Mouse (Mus musculus) kidney, adult 11 months (tissue): ENCODE results near the gene Nav2.

Experiments
- DNase-seq: peaks from one replicate; pipeline ENCODE4 v3.0.0; 2022

Nav2 gene

GRCm38 (mm10) chr7:49415716-49416115 is 507.2 kb downstream of the Nav2 start:
- no peak for DNase-seq

- no peak for DNase-seq
Observed at GRCm38 (mm10) chr7:49418841-49419240, 510.3 kb downstream of the Nav2 start.

- no peak for DNase-seq
Observed at GRCm38 (mm10) chr7:49420139-49420802, 511.8 kb downstream of the Nav2 start.

GRCm38 (mm10) chr7:49421261-49421660 is 512.7 kb downstream of the Nav2 start:
- DNase-seq, result no peak

- no peak for DNase-seq
Observed at GRCm38 (mm10) chr7:49423943-49424342, 515.4 kb downstream of the Nav2 start.

DNA sequence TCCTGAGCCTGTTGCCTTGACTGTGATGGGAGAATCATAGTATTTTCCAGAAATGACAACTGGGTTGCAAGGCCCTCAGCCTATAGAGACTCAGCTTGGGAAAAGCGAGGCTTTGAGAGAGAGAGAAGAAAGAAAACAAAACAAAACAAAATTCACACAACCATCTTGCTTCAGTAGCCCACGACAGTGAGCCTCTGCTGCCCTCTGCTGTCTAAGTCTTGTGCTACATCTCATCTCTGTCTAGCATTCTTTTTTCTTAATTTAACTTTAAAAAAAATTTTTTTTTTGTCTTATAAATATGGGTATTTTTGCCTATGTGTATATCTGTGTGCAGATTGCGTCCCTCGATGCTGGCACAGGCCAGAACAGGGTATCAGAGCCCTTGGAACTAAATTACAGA is 517.5 kb downstream of the Nav2 start:
- DNase-seq, result no peak

DNA sequence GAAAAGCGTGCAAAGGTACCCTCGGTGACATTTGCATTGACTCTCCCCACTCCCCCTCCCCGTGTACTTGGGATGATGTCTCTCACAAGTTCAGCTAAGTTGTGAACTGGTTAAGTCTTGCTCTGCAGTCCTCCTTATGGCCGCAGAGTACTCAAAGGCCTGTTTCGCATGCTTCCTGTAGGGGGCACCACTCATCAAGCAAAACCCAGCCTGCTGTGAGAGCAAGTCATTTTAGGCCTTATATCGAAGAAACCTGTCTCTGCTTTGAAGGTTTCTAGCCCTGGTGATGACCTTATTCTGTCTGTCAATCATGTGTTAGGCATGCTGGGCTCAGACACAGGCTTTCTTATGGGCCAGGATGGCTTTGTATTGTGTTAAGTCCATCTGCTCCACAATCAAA is 519.3 kb downstream of the Nav2 start:
- no peak for DNase-seq

GRCm38 (mm10) chr7:49428947-49429346 is 520.4 kb downstream of the Nav2 start:
- no peak for DNase-seq

DNA sequence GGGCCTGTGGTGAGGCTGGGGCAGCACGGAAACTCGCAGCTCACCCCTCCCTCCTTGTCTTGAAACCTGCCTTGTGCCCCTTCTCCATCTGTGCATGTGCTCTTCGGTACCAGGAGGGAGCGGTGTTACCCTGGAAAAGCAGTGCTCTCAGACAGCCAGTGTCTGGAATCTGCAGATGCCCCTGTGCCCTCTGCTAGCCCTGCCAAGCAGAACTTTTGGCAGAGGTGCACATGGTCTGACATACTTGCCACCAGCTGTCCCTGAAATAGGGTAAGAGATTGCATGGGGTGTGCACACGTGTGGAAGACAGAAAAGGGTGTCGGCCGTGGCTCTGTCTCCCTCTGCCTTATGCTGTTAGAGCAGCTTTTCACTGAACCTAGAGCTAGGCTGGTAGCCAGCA is 522.3 kb downstream of the Nav2 start:
- no peak for DNase-seq

DNA sequence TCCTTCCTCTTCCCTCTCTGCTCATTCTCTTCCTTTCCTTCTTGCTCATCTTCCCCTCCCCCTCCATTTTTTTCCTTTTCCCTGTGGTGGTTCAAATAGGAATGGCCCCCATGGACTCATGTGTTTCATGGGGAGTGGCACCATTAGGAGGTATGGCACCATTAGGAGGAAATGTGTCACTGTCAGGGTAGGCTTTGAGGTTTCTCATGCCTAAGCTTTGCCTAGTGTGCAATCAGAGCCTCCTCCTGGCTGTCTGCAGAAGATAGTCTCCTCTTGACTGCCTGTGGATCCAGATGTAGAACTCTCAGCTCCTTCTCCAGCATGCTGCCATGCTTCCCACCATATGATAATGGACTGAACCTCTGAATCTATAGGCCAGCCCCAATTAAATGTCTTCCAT is 525.4 kb downstream of the Nav2 start:
- DNase-seq, result no peak

DNA sequence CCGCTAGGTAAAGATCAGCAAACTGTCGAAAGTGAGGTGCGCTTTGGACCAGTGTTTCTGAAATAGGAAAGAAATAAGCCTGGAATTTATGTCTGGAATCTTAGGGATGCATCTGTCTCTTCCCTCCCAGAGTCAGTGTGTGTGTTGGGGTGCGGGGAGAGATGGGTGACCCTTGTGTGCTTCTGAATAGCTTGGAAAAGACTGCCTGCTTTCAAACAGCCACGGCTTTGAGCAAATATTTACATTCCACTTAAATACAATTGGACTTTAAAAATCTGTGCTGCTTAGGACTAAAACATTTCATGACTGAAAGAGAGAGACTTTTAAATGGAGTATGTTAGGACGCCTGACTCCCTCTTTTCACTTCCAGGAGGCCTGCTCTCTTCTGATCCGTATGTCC is 528.0 kb downstream of the Nav2 start:
- no peak for DNase-seq

DNA sequence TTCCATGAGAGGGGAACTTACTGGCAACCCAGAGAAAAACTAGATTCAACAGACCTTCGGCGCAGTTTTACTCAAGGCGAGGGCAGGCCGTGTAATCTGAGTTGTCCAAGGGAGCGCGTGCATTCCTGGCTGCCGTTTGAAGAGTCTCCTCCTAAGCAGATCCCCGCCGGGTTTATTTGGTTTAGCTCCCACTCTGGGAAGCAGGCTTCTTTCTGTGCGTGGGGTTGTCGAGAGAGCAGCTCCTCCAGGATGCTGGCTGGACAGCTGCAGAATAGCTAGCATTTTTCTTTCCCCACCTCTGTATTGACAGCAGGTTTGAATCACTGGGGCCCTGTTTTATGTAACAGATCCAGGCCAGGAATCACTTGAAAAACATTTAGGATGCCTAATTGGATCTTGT is 529.4 kb downstream of the Nav2 start:
- no peak for DNase-seq

DNA sequence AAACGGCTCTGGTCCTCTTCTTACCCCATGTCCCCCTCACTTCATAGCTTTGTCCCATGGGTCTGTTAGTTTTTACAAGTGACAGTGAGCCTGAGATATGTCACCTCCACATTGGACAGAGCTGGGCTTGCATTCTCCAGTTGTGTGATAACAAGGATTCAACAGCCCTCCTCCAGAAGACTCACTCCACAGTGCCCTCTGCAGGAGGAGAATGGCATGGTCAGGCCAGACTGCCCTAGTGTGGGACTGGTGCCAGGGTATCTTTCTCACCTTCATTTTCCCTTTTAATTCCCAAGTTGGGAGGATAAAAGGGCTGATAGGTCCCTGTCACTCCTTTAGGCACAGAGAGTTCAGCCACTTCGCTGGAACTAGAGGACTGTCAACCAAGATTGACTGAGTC is 530.6 kb downstream of the Nav2 start:
- DNase-seq, result no peak

DNA sequence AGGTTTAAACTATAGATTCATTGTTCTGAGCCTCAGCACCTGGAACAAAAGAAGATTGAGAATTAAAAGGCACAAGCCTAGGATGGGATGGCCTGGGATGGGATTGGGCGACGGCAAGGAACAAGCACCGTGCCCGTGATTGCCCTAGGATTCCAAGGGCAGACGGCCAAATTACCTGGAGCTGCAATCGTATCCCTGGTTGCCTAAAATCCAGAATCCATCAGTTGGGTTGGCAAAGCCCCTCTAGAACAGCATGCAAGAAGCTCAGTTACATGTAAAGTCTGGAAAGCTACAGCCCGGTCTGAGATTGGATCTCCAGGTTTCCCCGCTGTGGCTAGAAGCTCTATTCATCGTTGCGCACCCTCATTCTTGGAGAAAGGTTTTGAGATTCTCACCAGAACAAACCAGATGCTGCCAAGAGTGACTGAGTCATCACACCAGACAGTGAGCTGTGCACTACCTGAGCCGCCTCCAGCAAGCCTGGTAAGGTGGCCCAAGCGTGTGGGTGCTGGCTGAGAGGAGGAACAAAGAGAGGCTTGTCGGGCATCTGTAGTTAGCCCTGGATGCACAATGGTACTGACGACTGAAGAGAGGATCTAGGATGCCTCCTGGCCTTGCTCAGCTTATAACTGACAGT is 531.9 kb downstream of the Nav2 start:
- DNase-seq, result no peak

GRCm38 (mm10) chr7:49442174-49442573 is 533.7 kb downstream of the Nav2 start:
- no peak for DNase-seq

DNA sequence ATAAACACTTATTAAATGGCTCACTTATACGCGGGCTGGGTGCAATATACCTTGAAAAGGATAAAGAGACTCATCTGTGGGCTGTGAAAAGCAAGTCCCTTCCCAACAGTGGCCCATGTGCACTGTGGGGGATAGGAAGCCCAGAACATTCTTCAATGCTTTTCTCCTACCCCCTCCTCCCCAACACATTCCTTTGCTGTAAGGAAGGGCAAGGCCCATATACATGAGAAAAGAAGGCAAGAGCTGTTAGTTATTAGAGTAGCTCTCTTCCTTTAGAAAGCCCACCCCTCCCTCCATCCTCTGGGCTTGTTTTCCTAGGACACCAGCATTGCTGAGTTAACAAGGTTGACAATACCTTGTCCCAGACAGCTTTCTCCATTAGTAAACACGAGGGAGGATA is 540.1 kb downstream of the Nav2 start:
- DNase-seq, result no peak

GRCm38 (mm10) chr7:49450261-49451141 is 542.0 kb downstream of the Nav2 start:
- DNase-seq, result no peak

GRCm38 (mm10) chr7:49451240-49451639 is 542.7 kb downstream of the Nav2 start:
- DNase-seq, result no peak

- no peak for DNase-seq
Observed at GRCm38 (mm10) chr7:49452274-49452673, 543.8 kb downstream of the Nav2 start.

DNA sequence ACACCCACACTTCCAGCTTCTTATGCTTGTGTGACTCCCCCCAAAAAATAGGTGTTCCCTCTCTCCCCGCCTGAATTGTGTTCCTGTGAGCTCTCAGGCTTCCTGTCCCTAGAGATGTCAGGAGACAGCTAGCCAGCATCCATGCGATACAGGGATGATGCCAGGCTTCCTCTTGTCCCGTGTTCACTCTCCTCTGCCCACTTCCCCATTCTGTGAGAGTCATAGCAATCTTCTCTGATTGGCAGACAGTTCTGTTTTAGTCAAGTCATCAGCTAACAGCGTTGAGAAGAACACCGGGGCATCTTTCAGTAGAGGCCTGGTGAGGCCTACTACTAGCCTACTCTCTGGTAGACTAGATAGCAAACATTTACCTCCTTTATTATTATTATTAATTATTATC is 546.1 kb downstream of the Nav2 start:
- DNase-seq, result no peak

DNA sequence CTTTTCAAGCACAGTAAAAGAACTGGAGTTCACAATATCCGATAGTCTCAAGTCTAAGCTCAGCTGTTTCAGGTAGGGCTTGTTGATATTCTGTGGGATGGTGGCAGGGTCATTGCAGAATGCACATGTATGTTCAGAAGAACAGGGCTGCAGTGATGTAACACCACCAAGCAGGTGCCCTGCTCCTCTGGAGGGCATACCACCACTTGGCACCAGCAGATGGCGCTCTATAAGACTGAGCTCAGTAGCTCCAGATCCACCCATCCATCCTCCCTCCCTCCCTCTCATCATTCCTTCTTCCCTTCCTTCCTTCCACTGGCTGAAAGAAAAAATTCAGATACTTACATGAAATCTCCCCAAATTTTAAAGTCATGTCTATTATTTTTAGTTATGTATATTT is 547.6 kb downstream of the Nav2 start:
- peak; percentile 25 for DNase-seq

DNA sequence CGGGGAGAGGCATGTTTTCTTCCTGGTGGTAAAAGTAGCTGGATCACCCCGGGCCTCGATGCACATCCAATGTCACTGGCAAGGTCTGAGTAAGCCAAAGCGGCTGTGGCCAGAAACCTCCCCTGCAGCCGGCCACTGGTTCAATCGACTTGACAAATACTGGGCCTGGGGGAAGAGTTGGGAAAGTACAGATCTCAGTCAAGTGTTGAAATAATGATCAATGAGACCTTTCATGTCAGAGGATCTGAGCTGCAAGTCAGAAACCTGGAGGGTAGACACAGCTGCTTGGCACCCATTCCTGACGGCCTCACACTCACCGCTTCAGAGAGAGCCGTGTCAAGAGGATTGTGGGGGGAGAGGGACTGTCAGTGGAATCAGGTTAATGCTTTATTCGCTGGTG is 548.9 kb downstream of the Nav2 start:
- peak; percentile 39 for DNase-seq

GRCm38 (mm10) chr7:49457890-49458289 is 549.4 kb downstream of the Nav2 start:
- DNase-seq, result no peak

DNA sequence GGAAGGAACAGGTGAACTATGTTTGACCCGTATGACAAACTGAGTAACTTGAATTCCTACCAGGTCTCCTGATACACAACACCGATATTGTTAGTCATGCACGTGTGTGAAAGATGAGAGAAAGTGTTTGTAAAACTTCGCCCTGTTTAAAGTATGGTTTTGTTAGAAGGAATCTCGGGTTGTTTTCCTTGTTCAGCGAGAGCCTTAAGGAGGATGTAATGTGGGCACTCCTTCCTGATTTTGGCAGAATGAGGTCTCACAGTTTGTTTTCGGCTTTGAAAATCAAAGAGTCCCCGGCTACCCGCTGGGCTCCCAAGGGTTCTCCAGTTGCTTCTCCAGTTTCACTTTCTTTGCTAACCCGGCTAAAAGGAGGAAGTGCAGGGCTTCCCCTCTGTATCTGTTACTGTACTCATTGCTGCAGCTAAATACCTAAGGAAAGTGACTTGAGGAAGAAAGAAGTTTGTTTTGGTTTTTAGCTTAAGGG is 553.9 kb downstream of the Nav2 start:
- DNase-seq, result no peak
